Mouse (Mus musculus) limb, embryonic 10.5 days (tissue): ENCODE measurements around the gene Ccdc13. TPM values are rescaled to one million over a fixed set of nuclear protein-coding genes. Genes with fewer than 3 reads are reported as not detected.

Experiments
- DNase-seq: peaks from one replicate; pipeline ENCODE4 v3.0.0-alpha.2; 2017; ENCODE audit warnings: low spot score
- H3K27ac ChIP-seq: fragments of 300-500 bp; sonication (generic); 2 replicates; pipeline ENCODE4 v1.5.1; 2016; ENCODE audit warnings: mild to moderate bottlenecking
- H3K27me3 ChIP-seq: fragments of 300-500 bp; sonication (generic); 2 replicates; pipeline ENCODE4 v1.6.1; 2016; ENCODE audit warnings: low read depth, mild to moderate bottlenecking; ENCODE audit not compliant: poor library complexity, severe bottlenecking
- H3K36me3 ChIP-seq: fragments of 300-500 bp; sonication (generic); 2 replicates; pipeline ENCODE4 v1.6.1; 2016; ENCODE audit warnings: mild to moderate bottlenecking, moderate library complexity
- H3K4me1 ChIP-seq: fragments of 300-500 bp; sonication (generic); 2 replicates; pipeline ENCODE4 v1.6.1; 2016
- H3K4me3 ChIP-seq: fragments of 300-500 bp; sonication (generic); 2 replicates; pipeline ENCODE4 v1.5.1; 2016; ENCODE audit warnings: mild to moderate bottlenecking, moderate library complexity
- H3K9me3 ChIP-seq: fragments of 300-500 bp; sonication (generic); replicated peaks from 2 replicates; pipeline ENCODE4 v1.6.1; 2016; ENCODE audit warnings: mild to moderate bottlenecking
- WGBS: fragments of 180-500 bp; shearing (Covaris S2); methylation state at CpG from one replicate; pipeline ENCODE4 v1.1.7; 2016; 5-methylcytosine and 5-hydroxymethylcytosine counted together
- polyA plus RNA-seq: library from polyadenylated mRNA; unstranded; fragments of >200 nt; fragmentation: Nextera tagmentation; extraction: Ambion mirVana; gene quantifications from 2 replicates; pipeline ENCODE4 v1.2.1, GENCODE M21; 2016

Gene Ccdc13
- polyA plus RNA-seq, 1 experiment from 2014 or later: 0.36 TPM

DNA sequence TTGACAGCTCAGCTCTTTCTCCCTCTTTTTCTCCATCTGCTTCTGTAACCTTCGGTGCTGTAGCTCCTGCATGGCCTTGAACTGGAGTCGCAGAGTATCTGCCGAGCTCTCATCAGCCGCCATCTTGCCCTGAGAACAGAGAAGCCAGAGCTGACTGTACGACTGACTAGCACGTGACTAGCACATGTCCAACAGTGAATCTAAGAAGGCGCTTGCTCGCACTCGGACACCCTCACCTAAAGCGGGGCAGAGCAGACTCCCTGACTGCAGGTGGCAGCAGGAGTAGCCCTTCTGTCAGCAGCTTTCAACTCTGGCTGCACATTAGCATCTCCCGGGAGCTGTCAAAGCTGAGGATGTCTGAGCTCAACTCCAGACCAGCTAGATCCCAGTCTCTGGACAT lies 5.4 kb downstream of the Ccdc13 start:
- DNase-seq: no peak
- no peaks in the 10 kb centered on the region for H3K36me3 ChIP-seq
- H3K27ac ChIP-seq: no peak overlapping the region
- H3K9me3 ChIP-seq: no peaks in the 10 kb centered on the region
- peaks cover 3% of the 10 kb centered on the region for H3K4me1 ChIP-seq
- H3K27me3 ChIP-seq: 0 out of 2 replicates have a peak, but pooled peaks cover 9% of the 10 kb centered on the region
- WGBS: 82% methylated on average over 11 of the region's 11 CpGs
- no peak overlapping the region for H3K4me3 ChIP-seq

DNA sequence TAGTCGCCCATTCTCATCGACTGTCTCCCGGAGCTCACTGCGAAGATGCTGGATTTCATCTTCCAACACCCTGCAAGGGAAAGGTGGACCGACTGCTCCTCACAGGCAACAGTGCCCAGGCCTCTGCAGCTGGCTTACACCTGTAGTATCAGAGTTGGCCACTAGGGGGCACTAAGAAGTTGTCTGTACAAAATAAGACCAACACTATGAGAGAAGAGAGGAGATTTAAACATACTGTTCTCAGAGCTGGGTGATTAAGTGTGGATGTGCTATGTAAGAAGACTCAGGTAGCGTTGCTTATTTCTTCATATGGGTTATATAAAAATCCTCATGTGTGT lies 8.3 kb downstream of the Ccdc13 start:
- Histone ChIP-seq H3K27me3 (no peaks in the 10 kb centered on the region), H3K4me3 (no peak overlapping the region), H3K4me1 (peaks cover 7% of the 10 kb centered on the region), H3K9me3 (no peaks in the 10 kb centered on the region), H3K27ac (no peak overlapping the region), H3K36me3 (no peaks in the 10 kb centered on the region)
- DNase-seq: peak; percentile 82
- WGBS: 28% methylated on average over 6 of the region's 6 CpGs

DNA sequence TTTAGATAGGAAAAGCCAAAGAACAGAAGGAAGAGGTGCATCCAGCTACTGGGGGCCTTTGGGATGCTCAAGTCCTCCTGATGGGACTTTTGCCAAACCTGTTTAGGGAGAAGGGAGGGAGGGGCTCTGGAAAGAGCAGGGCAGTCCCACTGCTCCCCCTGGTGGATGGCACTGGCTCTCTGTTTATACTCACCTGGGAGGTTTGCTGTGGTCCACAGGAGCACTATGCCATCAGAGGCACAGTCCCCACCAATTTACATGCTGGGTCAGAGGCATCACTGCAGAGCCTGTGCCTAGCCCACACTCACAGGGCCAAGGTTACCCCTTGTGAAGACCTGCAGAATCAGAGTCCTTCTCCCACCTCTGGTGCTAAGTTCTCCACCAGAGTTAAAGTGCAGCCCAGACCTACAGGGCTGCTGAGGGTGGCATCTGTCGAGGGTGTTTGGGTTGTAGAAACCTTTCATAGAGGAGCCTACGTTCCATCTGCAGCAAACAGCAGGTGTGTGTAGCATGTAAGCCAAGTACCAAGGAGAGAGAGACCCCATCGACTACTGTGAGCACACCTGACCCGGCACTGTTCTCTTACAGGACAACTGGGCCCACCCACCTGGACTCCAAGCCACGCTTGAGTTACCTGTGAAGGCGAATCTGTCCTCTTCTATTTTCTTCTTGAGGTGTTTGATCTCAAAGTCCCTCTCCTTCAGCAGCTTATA lies 8.9 kb downstream of the Ccdc13 start:
- no peaks in the 10 kb centered on the region for H3K27me3 ChIP-seq
- H3K36me3 ChIP-seq: no peaks in the 10 kb centered on the region
- peak; percentile 42 for DNase-seq
- H3K9me3 ChIP-seq: no peaks in the 10 kb centered on the region
- no peak overlapping the region for H3K4me3 ChIP-seq
- 85% methylated on average over 6 of the region's 6 CpGs for WGBS
- H3K27ac ChIP-seq: no peak overlapping the region
- H3K4me1 ChIP-seq: peaks cover 7% of the 10 kb centered on the region

DNA sequence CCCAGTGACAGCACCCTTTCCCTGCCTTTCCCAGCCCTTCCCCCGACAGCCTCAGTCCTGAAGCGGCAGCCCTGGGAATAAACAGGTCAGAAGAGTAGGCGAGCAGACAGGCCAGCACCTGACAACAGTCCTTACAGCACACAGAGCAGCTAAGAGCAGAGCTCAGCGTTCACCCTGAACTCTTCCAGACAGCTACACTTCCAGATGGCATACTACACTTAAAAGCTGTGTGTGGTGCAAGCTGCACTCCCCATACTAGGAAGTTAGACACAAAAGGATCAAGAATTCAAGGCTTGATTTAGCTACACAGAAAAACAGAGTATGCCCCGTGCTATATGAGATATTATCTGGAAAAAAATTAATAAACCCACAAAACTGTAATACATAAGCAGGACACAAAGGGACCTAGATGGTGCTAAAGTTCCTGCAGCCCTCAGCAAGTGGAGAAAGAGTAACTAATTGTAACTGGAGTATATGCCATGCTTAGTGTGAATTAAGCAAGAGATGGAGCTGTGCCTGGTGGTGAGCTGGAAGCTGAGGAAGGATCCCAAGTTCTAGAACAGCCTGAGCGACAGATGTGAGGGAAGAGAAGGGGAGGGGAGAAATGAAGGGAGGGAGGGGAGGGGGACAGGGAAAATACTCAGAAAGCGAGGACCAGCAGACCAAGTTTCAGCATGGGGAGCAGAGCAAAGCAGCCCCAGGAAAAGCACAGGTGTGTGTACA lies 9.8 kb downstream of the Ccdc13 start:
- Histone ChIP-seq H3K4me3 (no peak overlapping the region), H3K9me3 (no peaks in the 10 kb centered on the region), H3K36me3 (no peaks in the 10 kb centered on the region), H3K27me3 (no peaks in the 10 kb centered on the region), H3K4me1 (peaks cover 7% of the 10 kb centered on the region), H3K27ac (no peak overlapping the region)
- 71% methylated on average over 7 of the region's 7 CpGs for WGBS
- DNase-seq: no peak

DNA sequence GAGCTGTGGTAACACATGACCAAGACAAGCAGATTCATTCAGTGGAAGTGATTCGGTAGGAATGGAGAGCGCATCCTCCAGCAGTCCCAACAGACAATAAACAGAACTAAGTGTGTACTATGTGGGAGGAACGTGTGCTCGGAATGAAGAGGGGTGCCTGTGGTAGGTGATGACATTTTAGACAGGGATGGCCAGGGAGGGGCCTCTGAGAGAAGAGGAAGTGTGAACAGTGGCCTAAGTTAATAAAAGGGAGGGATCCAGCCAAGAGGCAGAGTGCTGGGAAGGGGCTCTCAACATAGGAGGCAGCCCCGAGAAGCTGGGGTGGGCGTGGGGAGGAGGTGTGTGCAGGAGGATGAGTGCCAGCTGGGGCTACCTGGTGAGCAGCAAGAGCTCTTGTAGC lies 10.9 kb downstream of the Ccdc13 start:
- Histone ChIP-seq H3K36me3 (no peaks in the 10 kb centered on the region), H3K9me3 (no peaks in the 10 kb centered on the region), H3K4me3 (no peak overlapping the region), H3K27me3 (no peaks in the 10 kb centered on the region), H3K4me1 (peaks cover 7% of the 10 kb centered on the region), H3K27ac (no peak overlapping the region)
- DNase-seq: no peak
- 81% methylated on average over 6 of the region's 6 CpGs for WGBS

DNA sequence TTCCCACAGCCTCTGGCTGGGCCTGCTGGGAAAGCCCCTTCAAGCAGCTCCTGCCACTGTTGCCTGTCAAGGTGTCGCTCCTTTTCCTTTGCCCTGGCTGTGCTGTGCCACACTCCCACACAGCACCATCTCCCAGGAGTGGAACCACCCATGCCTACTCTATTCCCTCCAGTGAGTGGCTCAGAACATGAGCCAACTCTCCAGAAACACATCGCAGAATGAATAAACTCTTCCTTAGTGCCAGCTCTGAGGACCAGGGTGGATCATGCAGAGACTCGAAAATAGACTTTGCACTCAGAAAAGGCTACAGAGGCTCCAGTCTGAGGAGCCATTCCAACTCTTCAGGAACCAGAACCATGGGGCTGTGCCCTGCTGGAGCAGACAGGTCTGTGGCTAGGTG lies 12.9 kb downstream of the Ccdc13 start:
- no peak overlapping the region for H3K27ac ChIP-seq
- peaks cover 7% of the 10 kb centered on the region for H3K4me1 ChIP-seq
- WGBS: 92% methylated on average over 3 of the region's 3 CpGs
- no peaks in the 10 kb centered on the region for H3K9me3 ChIP-seq
- no peak overlapping the region for H3K4me3 ChIP-seq
- no peaks in the 10 kb centered on the region for H3K27me3 ChIP-seq
- no peaks in the 10 kb centered on the region for H3K36me3 ChIP-seq
- DNase-seq: no peak

DNA sequence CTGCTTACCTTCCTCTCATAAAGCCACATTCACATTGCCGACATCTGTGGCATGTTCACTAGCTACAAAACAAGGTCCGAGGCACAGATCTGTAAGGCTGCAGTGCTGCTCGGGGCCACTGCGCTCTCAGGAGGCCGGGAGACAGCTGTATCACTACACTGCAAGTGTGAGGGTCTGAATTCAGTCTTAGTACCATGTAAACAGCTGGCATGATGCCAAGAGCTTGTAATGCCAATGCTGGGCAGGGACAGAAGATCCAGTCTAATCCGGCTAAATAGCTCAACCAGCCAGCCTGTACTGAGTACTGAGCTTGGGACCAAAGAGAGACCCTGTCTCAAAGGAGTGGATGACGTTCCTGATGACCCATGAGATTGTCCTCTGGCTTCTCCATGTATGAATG lies 15.3 kb downstream of the Ccdc13 start:
- H3K27me3 ChIP-seq: no peaks in the 10 kb centered on the region
- no peak overlapping the region for H3K27ac ChIP-seq
- no peaks in the 10 kb centered on the region for H3K36me3 ChIP-seq
- DNase-seq: no peak
- 87% methylated on average over 7 of the region's 7 CpGs for WGBS
- H3K4me3 ChIP-seq: no peak overlapping the region
- peaks cover 12% of the 10 kb centered on the region for H3K4me1 ChIP-seq
- no peaks in the 10 kb centered on the region for H3K9me3 ChIP-seq

DNA sequence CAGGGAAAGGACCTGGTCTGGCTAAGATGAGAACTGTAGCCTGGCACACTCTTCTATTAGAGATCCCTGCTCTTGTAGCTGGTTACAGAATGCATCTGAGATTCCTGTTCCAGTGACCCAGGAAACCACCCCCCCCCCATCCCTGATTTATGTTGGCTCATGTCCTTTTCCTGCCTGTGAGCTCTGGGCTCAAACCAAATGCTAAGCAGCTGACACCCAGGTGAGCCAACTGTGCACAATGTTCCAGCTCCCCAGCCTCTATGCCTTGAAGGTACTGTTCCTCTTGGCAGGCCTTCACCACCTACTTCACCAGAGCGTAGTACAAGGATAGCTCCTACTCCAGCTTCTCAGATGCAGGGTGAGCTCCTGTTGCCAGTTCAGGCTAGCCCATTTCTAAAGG lies 16.2 kb downstream of the Ccdc13 start:
- DNase-seq: no peak
- whole genome bisulfite sequencing: 93% methylated on average over 1 of the region's 1 CpGs
- no peaks in the 10 kb centered on the region for H3K9me3 ChIP-seq

DNA sequence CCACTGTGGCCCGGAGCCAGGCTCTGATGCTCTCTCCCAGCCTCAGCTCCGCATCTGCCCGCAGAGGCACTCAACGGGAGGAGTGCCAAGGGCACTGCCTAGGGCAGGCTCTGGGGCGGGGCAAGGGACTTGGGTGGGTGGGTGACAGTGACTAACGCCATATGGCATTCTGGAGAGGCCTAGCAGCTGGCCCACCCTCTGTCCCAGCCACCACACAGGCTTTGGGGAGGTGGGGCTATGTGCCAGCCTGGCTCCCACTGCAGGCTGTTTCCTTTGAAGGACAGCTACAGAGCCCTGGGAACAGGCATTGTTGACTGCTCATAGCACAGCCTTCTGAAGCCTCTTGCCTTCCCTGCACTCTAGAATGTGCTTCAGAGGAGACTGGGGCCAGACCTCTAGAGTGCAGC lies 16.7 kb downstream of the Ccdc13 start:
- no peak for DNase-seq
- Histone ChIP-seq H3K4me1 (peaks cover 12% of the 10 kb centered on the region), H3K27me3 (no peaks in the 10 kb centered on the region), H3K4me3 (no peak overlapping the region), H3K9me3 (no peaks in the 10 kb centered on the region), H3K27ac (no peak overlapping the region), H3K36me3 (no peaks in the 10 kb centered on the region)
- WGBS: 82% methylated on average over 6 of the region's 6 CpGs

More for the DNA sequence above, 16.2 kb downstream of the Ccdc13 start:
- Histone ChIP-seq H3K36me3 (no peaks in the 10 kb centered on the region), H3K27ac (no peak overlapping the region), H3K4me3 (no peak overlapping the region), H3K4me1 (peaks cover 12% of the 10 kb centered on the region), H3K27me3 (no peaks in the 10 kb centered on the region)

DNA sequence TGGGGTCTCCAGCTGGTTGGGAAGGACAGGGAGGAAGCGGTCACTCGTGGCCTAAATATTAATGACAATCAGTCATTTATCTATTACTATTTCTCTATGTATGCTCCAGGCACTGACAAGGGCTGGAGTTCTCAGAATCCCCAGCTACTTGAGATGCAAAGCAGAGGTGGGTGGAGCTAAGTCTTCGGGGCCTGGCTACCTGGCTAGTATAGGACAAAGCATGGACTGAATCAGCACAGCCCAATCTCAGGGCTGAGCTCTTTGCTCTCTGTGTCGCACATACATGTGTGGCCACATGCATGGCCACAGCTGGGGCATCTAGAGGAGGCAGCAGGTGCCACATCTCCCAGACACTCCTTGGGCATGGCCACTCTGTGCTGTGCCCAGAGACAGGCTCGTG lies 18.5 kb downstream of the Ccdc13 start:
- no peaks in the 10 kb centered on the region for H3K36me3 ChIP-seq
- WGBS: 71% methylated on average over 5 of the region's 5 CpGs
- H3K4me3 ChIP-seq: no peak overlapping the region
- H3K27me3 ChIP-seq: no peaks in the 10 kb centered on the region
- no peak for DNase-seq
- H3K27ac ChIP-seq: no peak overlapping the region
- H3K4me1 ChIP-seq: peaks cover 5% of the 10 kb centered on the region; the same call in 1 of the 2 replicates
- H3K9me3 ChIP-seq: no peaks in the 10 kb centered on the region

DNA sequence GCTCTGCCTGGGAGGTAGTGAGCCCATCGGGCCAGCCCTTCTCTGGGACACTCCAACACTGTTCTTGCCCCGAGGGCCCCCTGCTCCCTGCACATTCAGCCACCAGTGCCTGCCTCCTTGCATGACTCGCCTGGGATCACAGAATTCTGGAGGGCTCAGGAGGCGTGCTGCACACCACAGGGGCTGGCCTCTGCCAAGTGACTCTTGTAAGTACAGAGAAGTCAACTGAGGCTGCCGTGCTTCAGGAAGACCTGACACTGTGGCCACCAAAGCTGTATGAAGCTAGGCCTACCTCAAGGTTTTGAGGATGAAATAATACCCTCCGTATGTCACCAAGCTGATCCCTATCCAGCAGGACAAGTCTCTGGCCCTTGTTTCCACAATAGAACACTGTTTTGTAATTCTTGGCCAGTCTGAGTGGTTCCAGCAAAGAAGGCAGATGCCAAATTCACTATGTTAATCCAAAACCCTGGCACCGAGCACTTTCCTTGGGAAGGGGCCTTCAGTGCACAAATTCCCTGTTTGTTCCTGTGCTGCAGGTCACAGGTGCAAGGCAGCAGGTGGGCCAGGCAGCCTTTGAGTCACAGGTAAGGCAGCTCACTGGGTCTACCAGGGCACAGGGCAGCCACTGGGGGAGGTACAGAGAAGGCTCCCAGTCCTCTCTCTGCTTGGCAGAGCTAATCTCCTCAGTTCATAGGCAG lies 19.3 kb downstream of the Ccdc13 start:
- Histone ChIP-seq H3K36me3 (no peaks in the 10 kb centered on the region), H3K27ac (no peak overlapping the region), H3K4me1 (peaks cover 5% of the 10 kb centered on the region; the same call in 1 of the 2 replicates), H3K27me3 (no peaks in the 10 kb centered on the region), H3K4me3 (no peak overlapping the region), H3K9me3 (no peaks in the 10 kb centered on the region)
- DNase-seq: no peak
- WGBS: 72% methylated on average over 7 of the region's 7 CpGs

DNA sequence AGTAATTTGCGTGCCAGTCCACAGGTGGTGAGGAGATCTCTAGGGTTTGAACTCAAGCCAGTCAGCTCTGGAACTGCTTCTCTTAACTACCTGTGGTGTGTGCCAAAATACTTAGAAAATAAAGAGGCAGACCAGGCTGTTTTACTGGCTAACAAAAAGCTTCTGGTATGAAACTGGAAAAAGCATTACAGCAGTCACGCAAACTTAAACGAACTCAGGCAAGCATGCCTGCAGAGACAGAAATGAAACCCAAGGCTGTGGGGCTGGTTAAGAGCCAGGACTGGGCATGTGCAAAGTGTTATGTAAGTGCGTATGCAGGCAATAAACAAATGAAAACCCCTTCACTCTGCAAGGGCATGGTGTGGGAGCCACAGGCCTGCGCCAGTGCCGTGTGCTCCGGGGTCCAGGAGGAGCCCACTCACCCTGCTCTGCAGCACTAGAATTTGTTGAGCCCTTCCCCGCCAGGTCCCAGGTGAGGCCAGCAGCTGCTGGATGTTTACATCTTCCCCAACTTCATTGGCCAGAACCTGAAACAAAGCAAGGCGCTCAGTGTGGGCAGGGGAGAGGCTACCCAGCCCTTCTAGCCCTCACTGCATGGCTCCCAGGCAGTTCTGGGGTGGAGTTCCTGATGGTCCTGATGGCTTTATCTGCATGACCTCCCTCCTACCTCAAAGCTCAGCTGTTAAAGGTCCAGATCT lies 20.0 kb downstream of the Ccdc13 start:
- Histone ChIP-seq H3K36me3 (no peaks in the 10 kb centered on the region), H3K4me1 (peaks cover 5% of the 10 kb centered on the region; the same call in 1 of the 2 replicates), H3K9me3 (no peaks in the 10 kb centered on the region), H3K27ac (no peak overlapping the region), H3K4me3 (no peak overlapping the region), H3K27me3 (no peaks in the 10 kb centered on the region)
- DNase-seq: no peak
- WGBS: 77% methylated on average over 9 of the region's 9 CpGs

DNA sequence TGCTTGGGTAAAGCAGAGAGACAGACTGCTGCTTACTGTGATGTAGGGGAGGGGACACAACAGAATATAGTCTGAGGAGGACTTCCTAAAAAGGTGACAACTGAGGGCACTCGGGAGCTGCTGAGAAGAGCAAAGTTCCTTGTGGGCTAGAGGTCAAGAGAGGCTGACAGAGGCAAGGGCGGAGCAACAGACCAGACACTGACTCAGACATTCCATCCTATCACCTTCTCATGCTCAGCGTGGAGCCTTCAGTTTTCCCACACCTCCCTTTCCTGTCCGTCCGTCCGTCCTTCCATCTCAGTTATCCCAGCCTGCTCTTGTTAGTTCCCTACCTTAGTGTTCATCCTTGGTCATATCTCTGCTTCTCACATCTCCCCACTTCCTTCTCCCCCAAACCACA lies 24.1 kb downstream of the Ccdc13 start:
- Histone ChIP-seq H3K4me1 (peaks cover 5% of the 10 kb centered on the region; the same call in 1 of the 2 replicates), H3K4me3 (no peak overlapping the region), H3K36me3 (no peaks in the 10 kb centered on the region), H3K27me3 (no peaks in the 10 kb centered on the region), H3K9me3 (no peaks in the 10 kb centered on the region), H3K27ac (no peak overlapping the region)
- no peak for DNase-seq
- 66% methylated on average over 6 of the region's 6 CpGs for WGBS
